Mouse (Mus musculus) megakaryocyte, embryonic 14.5 days (primary cell): ENCODE results near the gene Cldn19. TPM values are rescaled to one million over a fixed set of nuclear protein-coding genes. Genes with fewer than 3 reads are reported as not detected.
"Not testable (repeated sequence)": the region's sequence is repeated elsewhere in the genome, so short reads cannot be mapped to it uniquely, and the experiment has no call there.

Experiments
- H3K27me3 ChIP-seq: replicated peaks from 2 replicates; pipeline ENCODE3; 2012; ENCODE audit warnings: inconsistent platforms
- H3K36me3 ChIP-seq: replicated peaks from 2 replicates; pipeline ENCODE3; 2012; ENCODE audit warnings: low read length, inconsistent platforms, mixed read lengths
- H3K4me1 ChIP-seq: 2 replicates; pipeline ENCODE4 v1.6.1; 2012; ENCODE audit warnings: inconsistent platforms
- H3K4me3 ChIP-seq: replicated peaks from 2 replicates; pipeline ENCODE3; 2012; ENCODE audit warnings: moderate library complexity, mild to moderate bottlenecking, inconsistent platforms
- H3K9me3 ChIP-seq: 2 replicates; pipeline ENCODE4 v1.6.1; 2012; ENCODE audit warnings: inconsistent platforms
- FLI1 ChIP-seq: IDR thresholded peaks from 2 replicates; pipeline ENCODE4 v1.6.1; 2012; ENCODE audit warnings: low read length, inconsistent platforms, mixed read lengths
- GATA1 ChIP-seq: IDR thresholded peaks from 3 replicates; pipeline ENCODE4 v1.6.1; 2012; ENCODE audit warnings: mixed read lengths, low read length, inconsistent platforms, borderline replicate concordance
- polyA plus RNA-seq: library from polyadenylated mRNA; stranded (reverse); fragments of >175 nt; gene quantifications from 2 replicates; pipeline ENCODE4 v1.2.3, GENCODE M21; 2012; ENCODE audit warnings: low replicate concordance; ENCODE audit not compliant: insufficient read depth

Gene Cldn19
- polyA plus RNA-seq, 1 experiment, result not detected

GRCm38 (mm10) chr4:119274627-119275026 is 19.4 kb downstream of the Cldn19 start:
- peaks cover 90% of the 10 kb centered on the region for H3K36me3 ChIP-seq
- TF ChIP-seq FLI1, result no peak
- TF ChIP-seq GATA1, result no peak
- no peaks in the 10 kb centered on the region for H3K27me3 ChIP-seq
- H3K9me3 ChIP-seq, result no peaks in the 10 kb centered on the region
- peaks cover 78% of the 10 kb centered on the region for H3K4me1 ChIP-seq
- peak overlapping the region; percentile 77 for H3K4me3 ChIP-seq

- TF ChIP-seq GATA1, result peak; percentile 92; the same call in 2 of the 3 replicates
- TF ChIP-seq FLI1, result no peak
- H3K27me3 ChIP-seq, result no peaks in the 10 kb centered on the region
These were observed 20.0 kb downstream of the Cldn19 start for GRCm38 (mm10) chr4:119275226-119275625.

GRCm38 (mm10) chr4:119275726-119276125 is 20.5 kb downstream of the Cldn19 start:
- Histone ChIP-seq H3K4me3 (peak overlapping the region; percentile 80), H3K27me3 (no peaks in the 10 kb centered on the region), H3K9me3 (no peaks in the 10 kb centered on the region), H3K36me3 (peaks cover 90% of the 10 kb centered on the region), H3K4me1 (peaks cover 86% of the 10 kb centered on the region)
- TF ChIP-seq GATA1, result no peak
- no peak for TF ChIP-seq FLI1

More at GRCm38 (mm10) chr4:119275226-119275625, 20.0 kb downstream of the Cldn19 start:
- H3K4me1 ChIP-seq, result peaks cover 84% of the 10 kb centered on the region
- H3K9me3 ChIP-seq, result no peaks in the 10 kb centered on the region
- H3K36me3 ChIP-seq, result peaks cover 91% of the 10 kb centered on the region
- peak overlapping the region; percentile 80 for H3K4me3 ChIP-seq

GRCm38 (mm10) chr4:119278784-119279183 is 23.6 kb downstream of the Cldn19 start:
- H3K27me3 ChIP-seq, result not testable (repeated sequence)

GRCm38 (mm10) chr4:119284861-119285260 is 29.6 kb downstream of the Cldn19 start:
- H3K9me3 ChIP-seq, result no peaks in the 10 kb centered on the region
- peaks cover 92% of the 10 kb centered on the region for H3K36me3 ChIP-seq
- TF ChIP-seq GATA1 (no peak), FLI1 (no peak)
- peaks cover 81% of the 10 kb centered on the region for H3K4me1 ChIP-seq
- H3K27me3 ChIP-seq, result no peaks in the 10 kb centered on the region
- H3K4me3 ChIP-seq, result no peak overlapping the region

More at GRCm38 (mm10) chr4:119278784-119279183, 23.6 kb downstream of the Cldn19 start:
- H3K4me3 ChIP-seq, H3K9me3 ChIP-seq: not testable (repeated sequence)
- Histone ChIP-seq H3K36me3 (peaks cover 90% of the 10 kb centered on the region), H3K4me1 (peaks cover 87% of the 10 kb centered on the region)

- TF ChIP-seq GATA1 (no peak), FLI1 (no peak)
- peaks cover 92% of the 10 kb centered on the region for H3K36me3 ChIP-seq
These were observed 30.1 kb downstream of the Cldn19 start for GRCm38 (mm10) chr4:119285336-119285735.

GRCm38 (mm10) chr4:119291921-119292320 is 36.7 kb downstream of the Cldn19 start:
- H3K9me3 ChIP-seq, result no peaks in the 10 kb centered on the region
- H3K4me3 ChIP-seq, result peak overlapping the region; percentile 94
- TF ChIP-seq FLI1 (no peak), GATA1 (no peak)
- peaks cover 66% of the 10 kb centered on the region for H3K4me1 ChIP-seq
- no peaks in the 10 kb centered on the region for H3K27me3 ChIP-seq
- peaks cover 42% of the 10 kb centered on the region for H3K36me3 ChIP-seq

More at GRCm38 (mm10) chr4:119285336-119285735, 30.1 kb downstream of the Cldn19 start:
- Histone ChIP-seq H3K27me3 (no peaks in the 10 kb centered on the region), H3K4me3 (no peak overlapping the region), H3K4me1 (peaks cover 80% of the 10 kb centered on the region), H3K9me3 (no peaks in the 10 kb centered on the region)

GRCm38 (mm10) chr4:119292771-119293573 is 37.8 kb downstream of the Cldn19 start:
- peaks cover 32% of the 10 kb centered on the region for H3K36me3 ChIP-seq
- no peaks in the 10 kb centered on the region for H3K9me3 ChIP-seq
- H3K4me3 ChIP-seq, result peak overlapping the region; percentile 94
- peaks cover 65% of the 10 kb centered on the region for H3K4me1 ChIP-seq
- no peaks in the 10 kb centered on the region for H3K27me3 ChIP-seq
- peak; percentile 20; the same call in 1 of the 3 replicates for TF ChIP-seq GATA1
- no peak for TF ChIP-seq FLI1

- peaks cover 65% of the 10 kb centered on the region for H3K4me1 ChIP-seq
- H3K27me3 ChIP-seq, result no peaks in the 10 kb centered on the region
These were observed 38.5 kb downstream of the Cldn19 start for GRCm38 (mm10) chr4:119293574-119294258.

GRCm38 (mm10) chr4:119294415-119295133 is 39.4 kb downstream of the Cldn19 start, which contains the start of gene Ybx1:
Gene Ybx1 (minus strand): TSS chr4:119294604.
- Histone ChIP-seq H3K4me1 (peaks cover 62% of the 10 kb centered on the region), H3K27me3 (no peaks in the 10 kb centered on the region), H3K9me3 (no peaks in the 10 kb centered on the region), H3K36me3 (peaks cover 21% of the 10 kb centered on the region), H3K4me3 (peak within 1 kb of the TSS; percentile 94)
- no peak for TF ChIP-seq GATA1
- no peak for TF ChIP-seq FLI1

More at GRCm38 (mm10) chr4:119293574-119294258, 38.5 kb downstream of the Cldn19 start:
- Histone ChIP-seq H3K4me3 (peak overlapping the region; percentile 94), H3K36me3 (peaks cover 24% of the 10 kb centered on the region), H3K9me3 (no peaks in the 10 kb centered on the region)
- TF ChIP-seq FLI1, result no peak
- no peak for TF ChIP-seq GATA1
